Mouse (Mus musculus): ENCODE measurements around the gene Retsat. TPM values are rescaled to one million over a fixed set of nuclear protein-coding genes. Genes with fewer than 3 reads are reported as not detected.

Gene Retsat
- polyA plus RNA-seq, 1 experiment from 2014 or later = 20.1 TPM

GRCm38 (mm10) chr6:72627276-72627675 is 29.0 kb downstream of the Retsat start:
- Histone ChIP-seq H3K36me3 (ENCODE audit: control insufficient read depth, insufficient read depth, low read length) (peaks cover 37% of the 10 kb centered on the region), H3K4me1 (replicated peaks; ENCODE audit: control insufficient read depth, insufficient read depth, low read length) (no peaks in the 10 kb centered on the region), H3K4me3 (ENCODE audit: low read length) (no peak overlapping the region), H3K4me2 (ENCODE audit: low read depth, low read length) (no peak overlapping the region), H3K27ac (ENCODE audit: low read length) (no peak overlapping the region), H3K27me3 (ENCODE audit: control insufficient read depth, insufficient read depth, low read depth, low read length) (no peaks in the 10 kb centered on the region), H3K9ac (ENCODE audit: low read length) (no peak overlapping the region), H3K9me3 (ENCODE audit: control insufficient read depth, low read length) (no peaks in the 10 kb centered on the region)
- ATAC-seq (ENCODE audit: low read depth) = no peak
- 91% methylated on average over 16 of the region's 16 CpGs for WGBS

GRCm38 (mm10) chr6:72630370-72630769 is 32.1 kb downstream of the Retsat start:
- Histone ChIP-seq H3K36me3 (ENCODE audit: control insufficient read depth, insufficient read depth, low read length) (peaks cover 43% of the 10 kb centered on the region), H3K4me2 (ENCODE audit: low read depth, low read length) (no peak overlapping the region), H3K4me1 (replicated peaks; ENCODE audit: control insufficient read depth, insufficient read depth, low read length) (no peaks in the 10 kb centered on the region)

GRCm38 (mm10) chr6:72630961-72631360 is 32.7 kb downstream of the Retsat start:
- WGBS = 87% methylated on average over 14 of the region's 14 CpGs
- ATAC-seq (ENCODE audit: low read depth) = no peak
- Histone ChIP-seq H3K27me3 (ENCODE audit: control insufficient read depth, insufficient read depth, low read depth, low read length) (no peaks in the 10 kb centered on the region), H3K4me1 (replicated peaks; ENCODE audit: control insufficient read depth, insufficient read depth, low read length) (no peaks in the 10 kb centered on the region), H3K9me3 (ENCODE audit: control insufficient read depth, low read length) (no peaks in the 10 kb centered on the region), H3K36me3 (ENCODE audit: control insufficient read depth, insufficient read depth, low read length) (peaks cover 43% of the 10 kb centered on the region), H3K27ac (ENCODE audit: low read length) (no peak overlapping the region), H3K9ac (ENCODE audit: low read length) (no peak overlapping the region; the same call in 1 of the 2 replicates), H3K4me2 (ENCODE audit: low read depth, low read length) (no peak overlapping the region), H3K4me3 (ENCODE audit: low read length) (no peak overlapping the region)

More at GRCm38 (mm10) chr6:72630370-72630769, 32.1 kb downstream of the Retsat start:
- Histone ChIP-seq H3K27ac (ENCODE audit: low read length) (no peak overlapping the region), H3K9ac (ENCODE audit: low read length) (no peak overlapping the region), H3K4me3 (ENCODE audit: low read length) (no peak overlapping the region), H3K27me3 (ENCODE audit: control insufficient read depth, insufficient read depth, low read depth, low read length) (no peaks in the 10 kb centered on the region), H3K9me3 (ENCODE audit: control insufficient read depth, low read length) (no peaks in the 10 kb centered on the region)
- 64% methylated on average over 2 of the region's 2 CpGs for WGBS
- no peak for ATAC-seq (ENCODE audit: low read depth)

GRCm38 (mm10) chr6:72631700-72632099 is 33.4 kb downstream of the Retsat start:
- Histone ChIP-seq H3K9me3 (ENCODE audit: control insufficient read depth, low read length) (no peaks in the 10 kb centered on the region), H3K4me2 (ENCODE audit: low read depth, low read length) (no peak overlapping the region), H3K36me3 (ENCODE audit: control insufficient read depth, insufficient read depth, low read length) (peaks cover 42% of the 10 kb centered on the region), H3K4me3 (ENCODE audit: low read length) (no peak overlapping the region), H3K27ac (ENCODE audit: low read length) (no peak overlapping the region), H3K27me3 (ENCODE audit: control insufficient read depth, insufficient read depth, low read depth, low read length) (no peaks in the 10 kb centered on the region), H3K9ac (ENCODE audit: low read length) (no peak overlapping the region), H3K4me1 (replicated peaks; ENCODE audit: control insufficient read depth, insufficient read depth, low read length) (peaks cover 5% of the 10 kb centered on the region)
- no peak for ATAC-seq (ENCODE audit: low read depth)
- 79% methylated on average over 6 of the region's 6 CpGs for WGBS

- H3K27ac ChIP-seq (ENCODE audit: low read length) = no peak overlapping the region
- H3K9ac ChIP-seq (ENCODE audit: low read length) = no peak overlapping the region
- peaks cover 20% of the 10 kb centered on the region for H3K36me3 ChIP-seq (ENCODE audit: control insufficient read depth, insufficient read depth, low read length)
- H3K9me3 ChIP-seq (ENCODE audit: control insufficient read depth, low read length) = no peaks in the 10 kb centered on the region
- no peak for ATAC-seq (ENCODE audit: low read depth)
- H3K4me1 ChIP-seq (replicated peaks; ENCODE audit: control insufficient read depth, insufficient read depth, low read length) = peaks cover 5% of the 10 kb centered on the region
- 62% methylated on average over 10 of the region's 10 CpGs for WGBS
- H3K4me2 ChIP-seq (ENCODE audit: low read depth, low read length) = no peak overlapping the region
- H3K4me3 ChIP-seq (ENCODE audit: low read length) = no peak overlapping the region
- no peaks in the 10 kb centered on the region for H3K27me3 ChIP-seq (ENCODE audit: control insufficient read depth, insufficient read depth, low read depth, low read length)
These were observed 36.0 kb downstream of the Retsat start for GRCm38 (mm10) chr6:72634311-72634710.

GRCm38 (mm10) chr6:72635760-72636431 is 37.6 kb downstream of the Retsat start:
- H3K4me1 ChIP-seq (replicated peaks; ENCODE audit: control insufficient read depth, insufficient read depth, low read length) = peaks cover 5% of the 10 kb centered on the region
- 0 out of 2 replicates have a peak overlapping the region, but pooled peaks have one; percentile 2 for H3K4me2 ChIP-seq (ENCODE audit: low read depth, low read length)
- peaks cover 15% of the 10 kb centered on the region for H3K36me3 ChIP-seq (ENCODE audit: control insufficient read depth, insufficient read depth, low read length)
- ATAC-seq (ENCODE audit: low read depth) = peak; percentile 86
- H3K9ac ChIP-seq (ENCODE audit: low read length) = no peak overlapping the region
- H3K9me3 ChIP-seq (ENCODE audit: control insufficient read depth, low read length) = no peaks in the 10 kb centered on the region
- H3K4me3 ChIP-seq (ENCODE audit: low read length) = no peak overlapping the region
- H3K27me3 ChIP-seq (ENCODE audit: control insufficient read depth, insufficient read depth, low read depth, low read length) = no peaks in the 10 kb centered on the region
- WGBS = 30% methylated on average over 12 of the region's 12 CpGs
- no peak overlapping the region; the same call in 1 of the 2 replicates for H3K27ac ChIP-seq (ENCODE audit: low read length)

- no peak overlapping the region for H3K4me2 ChIP-seq (ENCODE audit: low read depth, low read length)
- no peak overlapping the region for H3K9ac ChIP-seq (ENCODE audit: low read length)
- 76% methylated on average over 3 of the region's 3 CpGs for WGBS
- H3K27ac ChIP-seq (ENCODE audit: low read length) = no peak overlapping the region
- H3K4me3 ChIP-seq (ENCODE audit: low read length) = no peak overlapping the region
- peaks cover 7% of the 10 kb centered on the region for H3K36me3 ChIP-seq (ENCODE audit: control insufficient read depth, insufficient read depth, low read length)
- no peak for ATAC-seq (ENCODE audit: low read depth)
- H3K9me3 ChIP-seq (ENCODE audit: control insufficient read depth, low read length) = no peaks in the 10 kb centered on the region
- H3K4me1 ChIP-seq (replicated peaks; ENCODE audit: control insufficient read depth, insufficient read depth, low read length) = peaks cover 5% of the 10 kb centered on the region
- H3K27me3 ChIP-seq (ENCODE audit: control insufficient read depth, insufficient read depth, low read depth, low read length) = no peaks in the 10 kb centered on the region
These were observed 38.7 kb downstream of the Retsat start for GRCm38 (mm10) chr6:72636940-72637339.

GRCm38 (mm10) chr6:72641218-72641954 is 43.1 kb downstream of the Retsat start:
- WGBS = 55% methylated on average over 18 of the region's 18 CpGs
- H3K4me1 ChIP-seq (replicated peaks; ENCODE audit: control insufficient read depth, insufficient read depth, low read length) = peaks cover 2% of the 10 kb centered on the region
- no peak overlapping the region for H3K4me3 ChIP-seq (ENCODE audit: low read length)
- 0 out of 2 replicates have a peak overlapping the region, but pooled peaks have one; percentile 35 for H3K27ac ChIP-seq (ENCODE audit: low read length)
- ATAC-seq (ENCODE audit: low read depth) = peak; percentile 37
- H3K4me2 ChIP-seq (ENCODE audit: low read depth, low read length) = no peak overlapping the region
- H3K9ac ChIP-seq (ENCODE audit: low read length) = no peak overlapping the region
- no peaks in the 10 kb centered on the region for H3K36me3 ChIP-seq (ENCODE audit: control insufficient read depth, insufficient read depth, low read length)
- no peaks in the 10 kb centered on the region for H3K27me3 ChIP-seq (ENCODE audit: control insufficient read depth, insufficient read depth, low read depth, low read length)
- H3K9me3 ChIP-seq (ENCODE audit: control insufficient read depth, low read length) = no peaks in the 10 kb centered on the region

- no peaks in the 10 kb centered on the region for H3K9me3 ChIP-seq (ENCODE audit: control insufficient read depth, low read length)
- no peaks in the 10 kb centered on the region for H3K36me3 ChIP-seq (ENCODE audit: control insufficient read depth, insufficient read depth, low read length)
- no peaks in the 10 kb centered on the region for H3K27me3 ChIP-seq (ENCODE audit: control insufficient read depth, insufficient read depth, low read depth, low read length)
- H3K4me2 ChIP-seq (ENCODE audit: low read depth, low read length) = no peak overlapping the region
- no peak for ATAC-seq (ENCODE audit: low read depth)
- H3K27ac ChIP-seq (ENCODE audit: low read length) = no peak overlapping the region
- H3K9ac ChIP-seq (ENCODE audit: low read length) = no peak overlapping the region
- WGBS = 78% methylated on average over 4 of the region's 4 CpGs
- H3K4me3 ChIP-seq (ENCODE audit: low read length) = no peak overlapping the region
- H3K4me1 ChIP-seq (replicated peaks; ENCODE audit: control insufficient read depth, insufficient read depth, low read length) = no peaks in the 10 kb centered on the region
These were observed 46.3 kb downstream of the Retsat start for GRCm38 (mm10) chr6:72644576-72644975.

Measured in lung, embryonic 16.5 days (tissue).